Mouse (Mus musculus): Measurements from ENCODE around the gene Flywch1. TPM values are rescaled to one million over a fixed set of nuclear protein-coding genes. Genes with fewer than 3 reads are reported as not detected.

Gene Flywch1
- polyA plus RNA-seq, 1 experiment from 2014 or later: 224 TPM

- whole genome bisulfite sequencing: 46% methylated on average over 10 of the region's 10 CpGs
- peaks cover 50% of the 10 kb centered on the region for H3K27me3 ChIP-seq
- no peaks in the 10 kb centered on the region for H3K9me3 ChIP-seq
- no peak overlapping the region for H3K4me3 ChIP-seq
- no peak overlapping the region for H3K27ac ChIP-seq
- H3K36me3 ChIP-seq: peaks cover 33% of the 10 kb centered on the region
- peaks cover 21% of the 10 kb centered on the region for H3K4me1 ChIP-seq (replicated peaks)
- H3K4me2 ChIP-seq: no peak overlapping the region
- H3K9ac ChIP-seq: no peak overlapping the region
- no peak for ATAC-seq (ENCODE audit: low FRiP score)
These were observed 22.6 kb downstream of the Flywch1 start for GRCm38 (mm10) chr17:23748631-23749391.

GRCm38 (mm10) chr17:23748026-23748425, 23.4 kb downstream of the Flywch1 start:
- Histone ChIP-seq H3K9me3 (no peaks in the 10 kb centered on the region), H3K4me3 (no peak overlapping the region), H3K27me3 (peaks cover 58% of the 10 kb centered on the region), H3K4me2 (no peak overlapping the region), H3K27ac (no peak overlapping the region), H3K4me1 (replicated peaks) (peaks cover 21% of the 10 kb centered on the region), H3K9ac (no peak overlapping the region), H3K36me3 (peaks cover 25% of the 10 kb centered on the region)
- 50% methylated on average over 6 of the region's 6 CpGs for WGBS
- ATAC-seq (ENCODE audit: low FRiP score): no peak

- Histone ChIP-seq H3K4me3 (no peak overlapping the region), H3K9ac (no peak overlapping the region), H3K4me1 (replicated peaks) (peaks cover 26% of the 10 kb centered on the region), H3K4me2 (no peak overlapping the region), H3K27me3 (peaks cover 63% of the 10 kb centered on the region), H3K36me3 (peaks cover 19% of the 10 kb centered on the region), H3K27ac (no peak overlapping the region), H3K9me3 (no peaks in the 10 kb centered on the region)
- 86% methylated on average over 3 of the region's 3 CpGs for WGBS
- ATAC-seq (ENCODE audit: low FRiP score): no peak
These were observed 23.9 kb downstream of the Flywch1 start for GRCm38 (mm10) chr17:23747471-23747870.

GRCm38 (mm10) chr17:23746767-23747166, 24.6 kb downstream of the Flywch1 start:
- Histone ChIP-seq H3K4me2 (no peak overlapping the region), H3K36me3 (peaks cover 12% of the 10 kb centered on the region), H3K9me3 (no peaks in the 10 kb centered on the region), H3K27ac (no peak overlapping the region), H3K4me1 (replicated peaks) (peaks cover 33% of the 10 kb centered on the region), H3K9ac (no peak overlapping the region), H3K4me3 (no peak overlapping the region), H3K27me3 (peaks cover 70% of the 10 kb centered on the region)
- 86% methylated on average over 3 of the region's 3 CpGs for WGBS
- ATAC-seq (ENCODE audit: low FRiP score): no peak

GRCm38 (mm10) chr17:23746311-23746710, 25.1 kb downstream of the Flywch1 start:
- Histone ChIP-seq H3K27me3 (peaks cover 75% of the 10 kb centered on the region), H3K27ac (no peak overlapping the region), H3K4me3 (peak overlapping the region; percentile 40), H3K4me2 (peak overlapping the region; percentile 72), H3K9me3 (no peaks in the 10 kb centered on the region), H3K9ac (no peak overlapping the region), H3K4me1 (replicated peaks) (peaks cover 33% of the 10 kb centered on the region), H3K36me3 (peaks cover 8% of the 10 kb centered on the region)
- ATAC-seq (ENCODE audit: low FRiP score): no peak
- under 1% methylated on average over 12 of the region's 12 CpGs for WGBS

- 1% methylated on average over 40 of the region's 45 CpGs for WGBS
- peak within 1 kb of the TSS; percentile 40 for H3K4me3 ChIP-seq
These were observed 25.8 kb downstream of the Flywch1 start, which contains the start of gene Kremen2 for GRCm38 (mm10) chr17:23745301-23746251. TSS of gene Kremen2 (minus strand) at chr17:23745833.

GRCm38 (mm10) chr17:23744651-23745050, 26.8 kb downstream of the Flywch1 start:
- peak overlapping the region; percentile 40 for H3K4me3 ChIP-seq
- no peak overlapping the region for H3K27ac ChIP-seq
- 3% methylated on average over 14 of the region's 14 CpGs for WGBS
- peaks cover 38% of the 10 kb centered on the region for H3K4me1 ChIP-seq (replicated peaks)
- no peaks in the 10 kb centered on the region; the same call in 1 of the 2 replicates for H3K36me3 ChIP-seq
- H3K9me3 ChIP-seq: no peaks in the 10 kb centered on the region
- H3K9ac ChIP-seq: no peak overlapping the region
- H3K4me2 ChIP-seq: peak overlapping the region; percentile 72
- no peak for ATAC-seq (ENCODE audit: low FRiP score)
- H3K27me3 ChIP-seq: peaks cover 83% of the 10 kb centered on the region

More at GRCm38 (mm10) chr17:23745301-23746251, 25.8 kb downstream of the Flywch1 start, which contains the start of gene Kremen2:
- ATAC-seq (ENCODE audit: low FRiP score): no peak
- H3K4me2 ChIP-seq: peak within 1 kb of the TSS; percentile 72
- H3K36me3 ChIP-seq: peaks cover 4% of the 10 kb centered on the region
- peak within 1 kb of the TSS; percentile 71 for H3K9ac ChIP-seq
- H3K27me3 ChIP-seq: peaks cover 82% of the 10 kb centered on the region
- no peaks in the 10 kb centered on the region for H3K9me3 ChIP-seq
- H3K27ac ChIP-seq: no peak within 1 kb of the TSS
- H3K4me1 ChIP-seq (replicated peaks): peaks cover 36% of the 10 kb centered on the region

- 17% methylated on average over 8 of the region's 8 CpGs for WGBS
- ATAC-seq (ENCODE audit: low FRiP score): no peak
- Histone ChIP-seq H3K27me3 (peaks cover 83% of the 10 kb centered on the region), H3K4me1 (replicated peaks) (peaks cover 43% of the 10 kb centered on the region), H3K27ac (no peak overlapping the region), H3K4me2 (no peak overlapping the region), H3K9me3 (no peaks in the 10 kb centered on the region), H3K4me3 (no peak overlapping the region), H3K9ac (no peak overlapping the region), H3K36me3 (no peaks in the 10 kb centered on the region)
These were observed 27.3 kb downstream of the Flywch1 start for GRCm38 (mm10) chr17:23744076-23744475.

- peak overlapping the region; percentile 31; the same call in 1 of the 2 replicates for H3K4me3 ChIP-seq
- no peak overlapping the region for H3K9ac ChIP-seq
- peaks cover 54% of the 10 kb centered on the region for H3K4me1 ChIP-seq (replicated peaks)
- ATAC-seq (ENCODE audit: low FRiP score): no peak
- 63% methylated on average over 12 of the region's 12 CpGs for WGBS
- peaks cover 75% of the 10 kb centered on the region for H3K27me3 ChIP-seq
- H3K36me3 ChIP-seq: no peaks in the 10 kb centered on the region
- H3K27ac ChIP-seq: no peak overlapping the region
- no peak overlapping the region for H3K4me2 ChIP-seq
- no peaks in the 10 kb centered on the region for H3K9me3 ChIP-seq
These were observed 28.5 kb downstream of the Flywch1 start for GRCm38 (mm10) chr17:23742941-23743340.

GRCm38 (mm10) chr17:23742210-23742793, 29.1 kb downstream of the Flywch1 start:
- H3K27ac ChIP-seq: no peak overlapping the region
- peak overlapping the region; percentile 47 for H3K4me2 ChIP-seq
- H3K9me3 ChIP-seq: no peaks in the 10 kb centered on the region
- H3K4me1 ChIP-seq (replicated peaks): peaks cover 61% of the 10 kb centered on the region
- H3K9ac ChIP-seq: peak overlapping the region; percentile 35; the same call in 1 of the 2 replicates
- peaks cover 5% of the 10 kb centered on the region for H3K36me3 ChIP-seq
- H3K4me3 ChIP-seq: peak overlapping the region; percentile 31
- 8% methylated on average over 44 of the region's 44 CpGs for WGBS
- H3K27me3 ChIP-seq: peaks cover 68% of the 10 kb centered on the region
- ATAC-seq (ENCODE audit: low FRiP score): no peak

GRCm38 (mm10) chr17:23741359-23742209, 29.8 kb downstream of the Flywch1 start:
- H3K4me3 ChIP-seq: peak overlapping the region; percentile 31
- no peak for ATAC-seq (ENCODE audit: low FRiP score)
- peaks cover 61% of the 10 kb centered on the region for H3K4me1 ChIP-seq (replicated peaks)
- H3K4me2 ChIP-seq: peak overlapping the region; percentile 47
- no peak overlapping the region for H3K27ac ChIP-seq
- peaks cover 12% of the 10 kb centered on the region for H3K36me3 ChIP-seq
- H3K27me3 ChIP-seq: peaks cover 61% of the 10 kb centered on the region
- H3K9ac ChIP-seq: peak overlapping the region; percentile 35; the same call in 1 of the 2 replicates
- 48% methylated on average over 38 of the region's 38 CpGs for WGBS
- no peaks in the 10 kb centered on the region for H3K9me3 ChIP-seq

All from hindbrain, embryonic 13.5 days (tissue).